Mouse (Mus musculus) Muller cell, postnatal 12 days (primary cell): ENCODE results near the gene Ntn1.

Source experiments
- DNase-seq: peaks from one replicate; pipeline ENCODE4 v3.0.0-alpha.2; 2015; ENCODE audit errors: inconsistent ontology term

The Ntn1 gene

GRCm38 (mm10) chr11:68190849-68191248 lies 209.8 kb downstream of the Ntn1 start:
- DNase-seq, result no peak

- DNase-seq, result no peak
These were observed 211.9 kb downstream of the Ntn1 start for GRCm38 (mm10) chr11:68188695-68189201.

- no peak for DNase-seq
These were observed 213.4 kb downstream of the Ntn1 start for GRCm38 (mm10) chr11:68187242-68187641.

- no peak for DNase-seq
These were observed 215.0 kb downstream of the Ntn1 start for GRCm38 (mm10) chr11:68185647-68186046.

- no peak for DNase-seq
These were observed 223.2 kb downstream of the Ntn1 start for GRCm38 (mm10) chr11:68177415-68177814.

- no peak for DNase-seq
These were observed 224.1 kb downstream of the Ntn1 start for GRCm38 (mm10) chr11:68176550-68176949.

GRCm38 (mm10) chr11:68172648-68173045 lies 228.0 kb downstream of the Ntn1 start:
- DNase-seq, result no peak

- peak; percentile 78 for DNase-seq
These were observed 228.5 kb downstream of the Ntn1 start for GRCm38 (mm10) chr11:68171973-68172647.

GRCm38 (mm10) chr11:68168427-68168826 lies 232.2 kb downstream of the Ntn1 start:
- DNase-seq, result no peak

GRCm38 (mm10) chr11:68164408-68164807 lies 236.2 kb downstream of the Ntn1 start:
- DNase-seq, result no peak

GRCm38 (mm10) chr11:68159867-68160266 lies 240.8 kb downstream of the Ntn1 start:
- no peak for DNase-seq
